Mouse (Mus musculus) testis, adult 2 months (tissue): Measurements from ENCODE around the gene Chmp6. TPM values are rescaled to one million over a fixed set of nuclear protein-coding genes. Genes with fewer than 3 reads are reported as not detected.

Source experiments
- H3K27ac ChIP-seq: fragments of 200-500 bp; 2 replicates; pipeline ENCODE4 v1.5.1; 2012; ENCODE audit warnings: low read depth, low read length; ENCODE audit not compliant: control insufficient read depth, insufficient read depth
- H3K27me3 ChIP-seq: fragments of 200-500 bp; 2 replicates; pipeline ENCODE4 v1.6.1; 2012; ENCODE audit warnings: mild to moderate bottlenecking, low read length, moderate library complexity; ENCODE audit not compliant: control insufficient read depth, insufficient read depth
- H3K36me3 ChIP-seq: fragments of 200-500 bp; 2 replicates; pipeline ENCODE4 v1.6.1; 2012; ENCODE audit warnings: mild to moderate bottlenecking, low read length; ENCODE audit not compliant: control insufficient read depth, insufficient read depth
- H3K4me1 ChIP-seq: fragments of 200-500 bp; 2 replicates; pipeline ENCODE4 v1.6.1; 2012; ENCODE audit warnings: low read length; ENCODE audit not compliant: control insufficient read depth, insufficient read depth
- H3K4me3 ChIP-seq: fragments of 200-500 bp; 2 replicates; pipeline ENCODE4 v1.5.1; 2012; ENCODE audit warnings: low read depth, mild to moderate bottlenecking, low read length, moderate library complexity, mixed read lengths; ENCODE audit not compliant: control insufficient read depth
- CTCF ChIP-seq: fragments of 200-500 bp; IDR thresholded peaks from 2 replicates; pipeline ENCODE4 v1.5.1; 2012; ENCODE audit warnings: low read depth, mild to moderate bottlenecking, inconsistent platforms, low read length, moderate library complexity; ENCODE audit not compliant: control insufficient read depth, insufficient read depth, insufficient replicate concordance
- POLR2A ChIP-seq: fragments of 200-500 bp; IDR thresholded peaks from 2 replicates; pipeline ENCODE4 v1.6.1; 2012; ENCODE audit warnings: low read depth, mild to moderate bottlenecking, inconsistent platforms, low read length, moderate library complexity; ENCODE audit not compliant: control insufficient read depth
- polyA plus RNA-seq: library from polyadenylated mRNA; depleted of rRNA; stranded (reverse); fragments of >200 nt; gene quantifications from 2 replicates; pipeline ENCODE4 v1.2.3, GENCODE M21; 2012

Gene Chmp6
- polyA plus RNA-seq, 1 experiment: 47.8 TPM

- H3K27me3 ChIP-seq: no peaks in the 10 kb centered on the region
- H3K4me1 ChIP-seq: peaks cover 18% of the 10 kb centered on the region
- H3K36me3 ChIP-seq: no peaks in the 10 kb centered on the region
- TF ChIP-seq POLR2A (no peak), CTCF (no peak)
- no peak overlapping the region for H3K4me3 ChIP-seq
- no peak overlapping the region for H3K27ac ChIP-seq
Measured at GRCm38 (mm10) chr11:119907006-119907650, 6.1 kb upstream of the Chmp6 start.

GRCm38 (mm10) chr11:119907711-119908110 is 5.5 kb upstream of the Chmp6 start:
- Histone ChIP-seq H3K27ac (no peak overlapping the region), H3K4me3 (no peak overlapping the region), H3K36me3 (no peaks in the 10 kb centered on the region), H3K27me3 (no peaks in the 10 kb centered on the region), H3K4me1 (peaks cover 18% of the 10 kb centered on the region)
- TF ChIP-seq POLR2A (no peak), CTCF (no peak)

- peak; percentile 79 for TF ChIP-seq CTCF
- TF ChIP-seq POLR2A: no peak
- H3K4me1 ChIP-seq: peaks cover 31% of the 10 kb centered on the region
- no peaks in the 10 kb centered on the region for H3K27me3 ChIP-seq
- H3K36me3 ChIP-seq: no peaks in the 10 kb centered on the region
- no peak overlapping the region for H3K4me3 ChIP-seq
- H3K27ac ChIP-seq: no peak overlapping the region
Measured at GRCm38 (mm10) chr11:119909436-119909835, 3.8 kb upstream of the Chmp6 start.

- no peaks in the 10 kb centered on the region for H3K27me3 ChIP-seq
- TF ChIP-seq CTCF: no peak
- TF ChIP-seq POLR2A: no peak
- no peak overlapping the region for H3K27ac ChIP-seq
- H3K36me3 ChIP-seq: peaks cover 2% of the 10 kb centered on the region; the same call in 1 of the 2 replicates
- peaks cover 30% of the 10 kb centered on the region for H3K4me1 ChIP-seq
- peak overlapping the region; percentile 90 for H3K4me3 ChIP-seq
Measured at GRCm38 (mm10) chr11:119912845-119913244, 396 bp upstream of the Chmp6 start.

- H3K4me3 ChIP-seq: peak overlapping the region; percentile 90
- peaks cover 23% of the 10 kb centered on the region for H3K4me1 ChIP-seq
- H3K36me3 ChIP-seq: peaks cover 2% of the 10 kb centered on the region
- peak overlapping the region; percentile 29; the same call in 1 of the 2 replicates for H3K27ac ChIP-seq
- H3K27me3 ChIP-seq: no peaks in the 10 kb centered on the region
- no peak for TF ChIP-seq POLR2A
- TF ChIP-seq CTCF: no peak
Measured at GRCm38 (mm10) chr11:119913935-119914314, 684 bp downstream of the Chmp6 start.

- peaks cover 2% of the 10 kb centered on the region for H3K36me3 ChIP-seq
- TF ChIP-seq POLR2A (no peak), CTCF (no peak)
- no peaks in the 10 kb centered on the region for H3K27me3 ChIP-seq
- peak overlapping the region; percentile 90 for H3K4me3 ChIP-seq
- H3K4me1 ChIP-seq: peaks cover 22% of the 10 kb centered on the region
- H3K27ac ChIP-seq: peak overlapping the region; percentile 29; the same call in 1 of the 2 replicates
Measured at GRCm38 (mm10) chr11:119914381-119914780, 1.1 kb downstream of the Chmp6 start.

GRCm38 (mm10) chr11:119915666-119916065 is 2.4 kb downstream of the Chmp6 start:
- Histone ChIP-seq H3K36me3 (peaks cover 2% of the 10 kb centered on the region), H3K4me3 (no peak overlapping the region), H3K27ac (no peak overlapping the region), H3K27me3 (no peaks in the 10 kb centered on the region), H3K4me1 (peaks cover 19% of the 10 kb centered on the region)
- no peak for TF ChIP-seq POLR2A
- TF ChIP-seq CTCF: no peak
